Mouse (Mus musculus) MEL (cell line): ENCODE data around the gene Lag3. TPM values are rescaled to one million over a fixed set of nuclear protein-coding genes. Genes with fewer than 3 reads are reported as not detected.
A peak's percentile ranks its signal among the peaks of the same experiment; 100 is the strongest.

Experiments
- DNase-seq: peaks from one replicate; pipeline ENCODE4 v3.0.0; 2011; ENCODE audit warnings: low read depth, low spot score
- H3K27ac ChIP-seq: 2 replicates; pipeline ENCODE4 v1.5.1; 2012; ENCODE audit warnings: low read depth, mild to moderate bottlenecking, control low read depth, low read length, moderate library complexity; ENCODE audit not compliant: control insufficient read depth
- H3K27me3 ChIP-seq, 2 experiments: fragments of 150-350 bp in 1 of 2; sonication (generic) in 1 of 2; 2 replicates each; pipeline ENCODE4 v1.6.1; 2012; ENCODE audit warnings: low read length in 2 of 2, mild to moderate bottlenecking in 2 of 2, improper control_type of control experiment in 1 of 2, moderate library complexity in 1 of 2; ENCODE audit not compliant: insufficient read depth in 2 of 2, control insufficient read depth in 1 of 2
- H3K36me3 ChIP-seq, 2 experiments: 2 replicates each; pipeline ENCODE4 v1.6.1; 2012 to 2014; ENCODE audit warnings: low read length in 2 of 2, improper control_type of control experiment in 1 of 2, inconsistent platforms in 1 of 2, mild to moderate bottlenecking in 1 of 2; ENCODE audit not compliant: insufficient read depth in 2 of 2, control insufficient read depth in 1 of 2
- H3K4me1 ChIP-seq, 2 experiments: fragments of 150-350 bp in 1 of 2; sonication (generic) in 1 of 2; 2 replicates each; pipeline ENCODE4 v1.6.1; 2012; ENCODE audit warnings: low read length in 2 of 2, improper control_type of control experiment in 1 of 2, mild to moderate bottlenecking in 1 of 2; ENCODE audit not compliant: insufficient read depth in 2 of 2, control insufficient read depth in 1 of 2
- H3K4me3 ChIP-seq, 2 experiments: fragments of 150-350 bp in 1 of 2; sonication (generic) in 1 of 2; 2 replicates each; pipeline ENCODE4 v1.5.1; 2012; ENCODE audit warnings: low read depth in 2 of 2, low read length in 2 of 2, mild to moderate bottlenecking in 2 of 2, moderate library complexity in 2 of 2, control low read depth in 1 of 2, improper control_type of control experiment in 1 of 2; ENCODE audit not compliant: control insufficient read depth in 1 of 2, insufficient read depth in 1 of 2
- H3K79me2 ChIP-seq: 2 replicates; pipeline ENCODE4 v1.6.1; 2012; ENCODE audit warnings: mild to moderate bottlenecking, low read length, moderate library complexity; ENCODE audit not compliant: control insufficient read depth, poor library complexity, insufficient read depth
- H3K9ac ChIP-seq: 2 replicates; pipeline ENCODE4 v1.6.1; 2012; ENCODE audit warnings: low read depth, mild to moderate bottlenecking, control low read depth, low read length, moderate library complexity; ENCODE audit not compliant: control insufficient read depth, poor library complexity, severe bottlenecking
- H3K9me3 ChIP-seq: fragments of 150-350 bp; sonication (generic); replicated peaks from 2 replicates; pipeline ENCODE4 v1.6.1; 2012; ENCODE audit warnings: mild to moderate bottlenecking, low read length, improper control_type of control experiment, moderate library complexity; ENCODE audit not compliant: insufficient read depth
- BHLHE40 ChIP-seq: IDR thresholded peaks from 2 replicates; pipeline ENCODE4 v1.6.1; 2012; ENCODE audit warnings: low read depth, mild to moderate bottlenecking, inconsistent platforms, low read length, improper control_type of control experiment, borderline replicate concordance
- CHD1 ChIP-seq: IDR thresholded peaks from 2 replicates; pipeline ENCODE4 v1.6.1; 2012; ENCODE audit warnings: low read depth, mild to moderate bottlenecking, inconsistent platforms, low read length, improper control_type of control experiment
- CHD2 ChIP-seq: IDR thresholded peaks from 2 replicates; pipeline ENCODE4 v1.6.1; 2011; ENCODE audit warnings: low read length, improper control_type of control experiment
- CTCF ChIP-seq, 3 experiments: IDR thresholded peaks in 2 of 3; conservative IDR thresholded peaks in 1 of 3; 2 replicates each; pipeline ENCODE4 v1.5.1; 2011 to 2012; ENCODE audit warnings: low read length in 3 of 3, low read depth in 2 of 3, mild to moderate bottlenecking in 2 of 3, improper control_type of control experiment in 1 of 3, inconsistent platforms in 1 of 3, mixed read lengths in 1 of 3, moderate library complexity in 1 of 3; ENCODE audit not compliant: control insufficient read depth in 1 of 3, insufficient read depth in 1 of 3, poor library complexity in 1 of 3, severe bottlenecking in 1 of 3
- ELF1 ChIP-seq: IDR thresholded peaks from 2 replicates; pipeline ENCODE4 v1.6.1; 2014; ENCODE audit warnings: low read depth, mild to moderate bottlenecking, inconsistent platforms, low read length, improper control_type of control experiment, moderate library complexity
- EP300 ChIP-seq, 2 experiments: IDR thresholded peaks; 2 replicates each; pipeline ENCODE4 v1.6.1; 2011; ENCODE audit warnings: improper control_type of control experiment in 2 of 2, low read length in 2 of 2, low read depth in 1 of 2, mild to moderate bottlenecking in 1 of 2
- ETS1 ChIP-seq: IDR thresholded peaks from 2 replicates; pipeline ENCODE4 v1.6.1; 2012; ENCODE audit warnings: low read depth, mild to moderate bottlenecking, inconsistent platforms, low read length, improper control_type of control experiment, moderate library complexity
- GATA1 ChIP-seq: IDR thresholded peaks from 2 replicates; pipeline ENCODE4 v1.6.1; 2011; ENCODE audit warnings: low read depth, low read length, improper control_type of control experiment
- HCFC1 ChIP-seq: IDR thresholded peaks from 2 replicates; pipeline ENCODE4 v1.6.1; 2012; ENCODE audit warnings: low read depth, mild to moderate bottlenecking, inconsistent platforms, low read length, improper control_type of control experiment, moderate library complexity
- MAFK ChIP-seq: IDR thresholded peaks from 2 replicates; pipeline ENCODE4 v1.6.1; 2011; ENCODE audit warnings: low read depth, mild to moderate bottlenecking, low read length, improper control_type of control experiment, borderline replicate concordance
- MAX ChIP-seq: IDR thresholded peaks from 2 replicates; pipeline ENCODE4 v1.6.1; 2011; ENCODE audit warnings: low read length, improper control_type of control experiment
- MAZ ChIP-seq: IDR thresholded peaks from 2 replicates; pipeline ENCODE4 v1.6.1; 2012; ENCODE audit warnings: low read depth, mild to moderate bottlenecking, inconsistent platforms, low read length, improper control_type of control experiment
- MXI1 ChIP-seq: IDR thresholded peaks from 2 replicates; pipeline ENCODE4 v1.6.1; 2011; ENCODE audit warnings: mild to moderate bottlenecking, low read depth, low read length, improper control_type of control experiment
- MYC ChIP-seq: IDR thresholded peaks from 2 replicates; pipeline ENCODE4 v1.6.1; 2011; ENCODE audit warnings: low read depth, mild to moderate bottlenecking, low read length, improper control_type of control experiment, moderate library complexity
- NELFE ChIP-seq: IDR thresholded peaks from 2 replicates; pipeline ENCODE4 v1.6.1; 2011; ENCODE audit warnings: low read depth, low read length, improper control_type of control experiment
- POLR2AphosphoS2 ChIP-seq: IDR thresholded peaks from 2 replicates; pipeline ENCODE4 v1.6.1; 2011; ENCODE audit warnings: low read length, improper control_type of control experiment
- RAD21 ChIP-seq: IDR thresholded peaks from 2 replicates; pipeline ENCODE4 v1.6.1; 2011; ENCODE audit warnings: mild to moderate bottlenecking, low read depth, low read length, improper control_type of control experiment
- SMC3 ChIP-seq: IDR thresholded peaks from 2 replicates; pipeline ENCODE4 v1.6.1; 2011; ENCODE audit warnings: low read depth, low read length, improper control_type of control experiment
- TAL1 ChIP-seq: IDR thresholded peaks from 2 replicates; pipeline ENCODE4 v1.6.1; 2012; ENCODE audit warnings: mild to moderate bottlenecking, inconsistent platforms, low read length, moderate library complexity, mixed read lengths
- TCF12 ChIP-seq: IDR thresholded peaks from 2 replicates; pipeline ENCODE4 v1.6.1; 2014; ENCODE audit warnings: low read depth, mild to moderate bottlenecking, inconsistent platforms, low read length, improper control_type of control experiment, moderate library complexity
- UBTF ChIP-seq: IDR thresholded peaks from 2 replicates; pipeline ENCODE4 v1.6.1; 2012; ENCODE audit warnings: low read depth, mild to moderate bottlenecking, inconsistent platforms, low read length, improper control_type of control experiment, moderate library complexity, borderline replicate concordance; ENCODE audit not compliant: insufficient read depth
- USF1 ChIP-seq: IDR thresholded peaks from 2 replicates; pipeline ENCODE4 v1.6.1; 2014; ENCODE audit warnings: low read depth, mild to moderate bottlenecking, inconsistent platforms, low read length, improper control_type of control experiment, moderate library complexity
- ZNF384 ChIP-seq: IDR thresholded peaks from 2 replicates; pipeline ENCODE4 v1.6.1; 2012; ENCODE audit warnings: low read depth, mild to moderate bottlenecking, inconsistent platforms, low read length, improper control_type of control experiment
- polyA plus RNA-seq, 2 experiments: library from polyadenylated mRNA; stranded (reverse) in 1 of 2; unstranded in 1 of 2; fragments of >175 nt in 1 of 2; fragments of >200 nt in 1 of 2; gene quantifications; 2 replicates each; pipeline versions ENCODE4 v1.2.1 to v1.2.4; 2012; ENCODE audit warnings: low replicate concordance in 2 of 2, low read depth in 1 of 2; ENCODE audit not compliant: insufficient read length in 2 of 2, insufficient read depth in 1 of 2, missing spikeins in 1 of 2
- total RNA-seq: library from RNA; depleted of rRNA; stranded (reverse); fragments of 300-350 nt; gene quantifications from 2 replicates; pipeline ENCODE4 v1.2.3, GENCODE M21; 2012

Lag3 gene
- total and polyA plus RNA-seq, 3 experiments = 0.35 to 1.3 TPM; not detected in 1

DNA sequence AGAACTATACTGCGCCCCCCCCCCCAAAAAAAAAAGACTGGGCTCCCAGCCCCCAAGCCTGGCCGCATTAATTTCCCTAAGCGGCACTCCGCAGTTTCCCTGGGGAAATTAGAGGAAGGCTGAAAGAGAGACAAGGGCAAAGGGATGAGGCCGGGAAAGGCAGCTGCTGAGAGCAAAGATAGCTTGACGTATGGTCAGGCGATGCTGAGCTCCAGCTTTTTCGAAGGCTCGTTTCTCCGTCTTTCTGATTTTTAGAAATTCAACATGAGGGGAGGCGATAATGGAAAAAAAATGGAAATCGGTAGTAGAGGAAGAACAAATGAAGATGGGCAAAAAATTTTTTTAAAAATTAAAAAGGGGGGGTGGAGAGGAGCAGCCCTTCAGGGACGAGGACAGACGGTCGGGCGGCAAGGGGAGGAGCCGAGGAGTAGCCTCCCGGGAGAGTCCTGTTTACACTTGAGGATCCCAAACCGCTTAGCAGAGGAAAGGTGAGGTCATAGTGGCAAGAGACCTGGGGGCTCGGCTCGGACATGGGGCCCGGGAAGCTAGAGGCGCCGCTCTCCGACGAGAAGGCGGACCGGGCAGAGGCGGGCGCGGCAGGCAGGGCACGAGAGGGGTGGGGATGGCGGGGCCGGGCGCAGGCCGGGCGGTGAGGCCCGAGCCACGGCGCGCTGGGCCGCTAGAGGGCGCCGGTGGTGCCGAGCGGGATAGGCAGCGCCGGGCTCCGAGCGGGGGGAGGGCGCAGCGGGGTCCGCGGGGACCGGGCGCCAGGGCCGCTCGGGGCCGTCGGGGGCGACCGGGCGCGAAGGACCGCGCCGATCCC lies 5.4 kb upstream of the Lag3 start:
- H3K27me3 ChIP-seq = no peaks in the 10 kb centered on the region
- H3K79me2 ChIP-seq = peaks cover 6% of the 10 kb centered on the region; the same call in 1 of the 2 replicates
- TF ChIP-seq TCF12 (peak; percentile 36; the same call in 1 of the 2 replicates), EP300 (IDR thresholded peaks at IDR 0.05; ENCODE audit: low read depth in 1 of 2, low read length in 2 of 2) (peak in 1 of 2 experiments; percentile 3; a peak in 1 of 4 replicates), SMC3 (peak; percentile 37; the same call in 1 of the 2 replicates), BHLHE40 (peak; percentile 41; the same call in 1 of the 2 replicates), MYC (no peak), ZNF384 (peak; percentile 47; the same call in 1 of the 2 replicates), CTCF (IDR thresholded peaks at IDR 0.05 in 2 of 3, conservative IDR thresholded peaks at IDR 0.05 in 1 of 3; ENCODE audit: control insufficient read depth in 1 of 3, insufficient read depth in 1 of 3, low read depth in 2 of 3, low read length in 3 of 3, poor library complexity in 1 of 3, severe bottlenecking in 1 of 3) (peak in 2 of 3 experiments; percentile 67 to 94; a peak in 5 of 6 replicates), MAFK (no peak), MXI1 (peak; percentile 58), TAL1 (no peak), CHD1 (no peak), GATA1 (no peak), NELFE (no peak), MAZ (peak; percentile 84; the same call in 1 of the 2 replicates), RAD21 (peak; percentile 6; the same call in 1 of the 2 replicates), UBTF (0 out of 2 replicates have a peak, but pooled peaks have one; percentile 42)
- H3K4me3 ChIP-seq = peak overlapping the region; percentile 80 to 95
- no peaks in the 10 kb centered on the region for H3K9me3 ChIP-seq
- H3K36me3 ChIP-seq = peaks cover 0 to 45% of the 10 kb centered on the region in 2 experiments; a peak in 2 of 4 replicates
- H3K4me1 ChIP-seq = peaks cover 24 to 59% of the 10 kb centered on the region in 2 experiments
- peak; percentile 77 for DNase-seq
- peak overlapping the region; percentile 48 for H3K27ac ChIP-seq
- peak overlapping the region; percentile 94 for H3K9ac ChIP-seq

DNA sequence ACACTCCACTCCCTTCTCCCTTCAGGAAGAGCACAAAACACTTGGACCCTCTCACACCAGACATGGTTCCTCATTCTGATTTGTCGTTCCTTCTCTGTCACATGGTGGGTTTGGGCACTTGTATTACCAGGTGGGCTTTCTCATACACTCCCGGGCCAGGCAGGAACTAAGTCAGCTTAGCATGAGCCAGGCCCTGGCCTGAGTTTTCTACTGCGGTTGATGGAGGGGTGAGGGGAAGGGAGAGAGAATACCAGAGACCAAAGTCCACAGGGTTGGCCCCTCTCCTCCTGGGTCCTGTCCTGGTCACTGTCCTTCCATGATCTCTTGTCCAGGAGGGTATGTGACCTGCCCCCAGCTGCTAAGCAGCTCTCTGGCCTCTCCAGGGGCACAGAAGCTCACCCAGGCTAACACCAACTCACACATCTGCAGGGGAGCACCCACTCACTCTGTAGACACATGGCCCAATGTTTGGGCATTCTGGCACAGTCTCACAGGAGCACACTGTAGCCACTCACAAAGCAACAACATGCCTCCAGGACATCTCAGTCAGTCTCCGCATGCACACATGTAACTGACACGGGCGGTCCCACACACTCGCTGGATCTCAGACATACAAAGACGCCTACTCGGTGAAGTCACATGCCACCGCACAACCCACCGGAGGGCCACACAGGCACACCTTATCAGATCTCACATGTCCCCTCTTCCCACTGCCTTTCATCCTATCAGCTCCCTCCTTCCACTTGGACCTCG lies 4.6 kb upstream of the Lag3 start:
- peak; percentile 69 for DNase-seq
- no peaks in the 10 kb centered on the region for H3K27me3 ChIP-seq

More for the DNA sequence above, 4.6 kb upstream of the Lag3 start:
- peaks cover 0 to 42% of the 10 kb centered on the region in 2 experiments; a peak in 2 of 4 replicates for H3K36me3 ChIP-seq
- H3K9ac ChIP-seq = peak overlapping the region; percentile 94
- peak overlapping the region; percentile 80 to 95 for H3K4me3 ChIP-seq
- peak overlapping the region; percentile 56 for H3K27ac ChIP-seq
- peaks cover 23 to 52% of the 10 kb centered on the region in 2 experiments for H3K4me1 ChIP-seq
- no peaks in the 10 kb centered on the region for H3K9me3 ChIP-seq
- peaks cover 6% of the 10 kb centered on the region; the same call in 1 of the 2 replicates for H3K79me2 ChIP-seq
- no peak for TF ChIP-seq HCFC1
- TF ChIP-seq MAX = peak; percentile 56
- TF ChIP-seq ETS1 = 0 out of 2 replicates have a peak, but pooled peaks have one; percentile 26
- peak in 1 of 2 experiments; percentile 13; a peak in 1 of 4 replicates for TF ChIP-seq EP300 (IDR thresholded peaks at IDR 0.05; ENCODE audit: low read depth in 1 of 2, low read length in 2 of 2)
- no peak for TF ChIP-seq RAD21
- 0 out of 2 replicates have a peak, but pooled peaks have one; percentile 6 for TF ChIP-seq ELF1
- peak; percentile 71 for TF ChIP-seq MXI1
- peak; percentile 85 for TF ChIP-seq USF1
- TF ChIP-seq CHD2 = no peak
- TF ChIP-seq GATA1 = peak; percentile 52
- TF ChIP-seq POLR2AphosphoS2 = peak; percentile 27; the same call in 1 of the 2 replicates
